Mouse (Mus musculus) retina, adult 2 months (tissue): ENCODE results near the gene Tesk1.

Source experiments
- DNase-seq: peaks from one replicate; pipeline ENCODE4 v3.0.0-alpha.2; 2012; ENCODE audit warnings: low read depth, low spot score

Tesk1 gene

GRCm38 (mm10) chr4:43441639-43442038 lies at the start of gene Tesk1:
Gene Tesk1 (plus strand): TSS chr4:43441939.
- no peak for DNase-seq

GRCm38 (mm10) chr4:43394345-43394891 lies 47.3 kb upstream of the Tesk1 start:
- no peak for DNase-seq

- no peak for DNase-seq
Measured at GRCm38 (mm10) chr4:43395147-43395546, 46.6 kb upstream of the Tesk1 start.

- no peak for DNase-seq
Measured at GRCm38 (mm10) chr4:43395836-43396235, 45.9 kb upstream of the Tesk1 start.

- no peak for DNase-seq
Measured at GRCm38 (mm10) chr4:43396381-43396780, 45.4 kb upstream of the Tesk1 start.

- no peak for DNase-seq
Measured at GRCm38 (mm10) chr4:43398014-43398413, 43.7 kb upstream of the Tesk1 start.

- DNase-seq, result no peak
Measured at GRCm38 (mm10) chr4:43398829-43399331, 42.9 kb upstream of the Tesk1 start.

GRCm38 (mm10) chr4:43399391-43400131 lies 42.2 kb upstream of the Tesk1 start:
- DNase-seq, result no peak

- no peak for DNase-seq
Measured at GRCm38 (mm10) chr4:43400976-43401375, 40.8 kb upstream of the Tesk1 start.

GRCm38 (mm10) chr4:43401486-43401885 lies 40.3 kb upstream of the Tesk1 start:
- no peak for DNase-seq

- no peak for DNase-seq
Measured at GRCm38 (mm10) chr4:43402212-43402611, 39.5 kb upstream of the Tesk1 start.

GRCm38 (mm10) chr4:43404697-43405096 lies 37.0 kb upstream of the Tesk1 start:
- DNase-seq, result no peak

GRCm38 (mm10) chr4:43406162-43406971 lies 35.4 kb upstream of the Tesk1 start:
- no peak for DNase-seq

- no peak for DNase-seq
Measured at GRCm38 (mm10) chr4:43407071-43407920, 34.4 kb upstream of the Tesk1 start.

GRCm38 (mm10) chr4:43414761-43415160 lies 27.0 kb upstream of the Tesk1 start:
- DNase-seq, result no peak

GRCm38 (mm10) chr4:43415221-43416070 lies 26.3 kb upstream of the Tesk1 start:
- no peak for DNase-seq

GRCm38 (mm10) chr4:43416071-43416490 lies 25.7 kb upstream of the Tesk1 start:
- DNase-seq, result no peak

GRCm38 (mm10) chr4:43417269-43418062 lies 24.3 kb upstream of the Tesk1 start:
- DNase-seq, result no peak

GRCm38 (mm10) chr4:43418450-43418849 lies 23.3 kb upstream of the Tesk1 start:
- DNase-seq, result no peak
